Mouse (Mus musculus): Measurements from ENCODE around the gene Rpl5.
"Not testable (repeated sequence)": the region's sequence is repeated elsewhere in the genome, so short reads cannot be mapped to it uniquely, and the experiment has no call there.

Rpl5 gene

GRCm38 (mm10) chr5:107901014-107901615 lies 813 bp downstream of the Rpl5 start:
- no peak for DNase-seq (ENCODE audit: low spot score)

GRCm38 (mm10) chr5:107904325-107904724 lies 4.0 kb downstream of the Rpl5 start:
- DNase-seq (ENCODE audit: low spot score), result no peak

GRCm38 (mm10) chr5:107908514-107909110 lies 8.3 kb downstream of the Rpl5 start:
- DNase-seq (ENCODE audit: low spot score), result no peak

GRCm38 (mm10) chr5:107909668-107910067 lies 9.4 kb downstream of the Rpl5 start:
- DNase-seq (ENCODE audit: low spot score), result no peak

GRCm38 (mm10) chr5:107910084-107910616 lies 9.8 kb downstream of the Rpl5 start:
- DNase-seq (ENCODE audit: low spot score), result no peak

GRCm38 (mm10) chr5:107911012-107911411 lies 10.7 kb downstream of the Rpl5 start:
- DNase-seq (ENCODE audit: low spot score), result no peak

- no peak for DNase-seq (ENCODE audit: low spot score)
These were observed 15.0 kb downstream of the Rpl5 start for GRCm38 (mm10) chr5:107915280-107915679.

- no peak for DNase-seq (ENCODE audit: low spot score)
These were observed 21.3 kb downstream of the Rpl5 start for GRCm38 (mm10) chr5:107921400-107922252.

- DNase-seq (ENCODE audit: low spot score), result no peak
These were observed 22.5 kb downstream of the Rpl5 start for GRCm38 (mm10) chr5:107922836-107923235.

GRCm38 (mm10) chr5:107924564-107924963 lies 24.3 kb downstream of the Rpl5 start:
- no peak for DNase-seq (ENCODE audit: low spot score)

- DNase-seq (ENCODE audit: low spot score), result no peak
These were observed 26.4 kb downstream of the Rpl5 start for GRCm38 (mm10) chr5:107926550-107927249.

GRCm38 (mm10) chr5:107932556-107932955 lies 32.3 kb downstream of the Rpl5 start:
- DNase-seq (ENCODE audit: low spot score), result no peak

GRCm38 (mm10) chr5:107933202-107933974 lies 33.1 kb downstream of the Rpl5 start:
- no peak for DNase-seq (ENCODE audit: low spot score)

- DNase-seq (ENCODE audit: low spot score), result no peak
These were observed 34.7 kb downstream of the Rpl5 start for GRCm38 (mm10) chr5:107934770-107935543.

- DNase-seq (ENCODE audit: low spot score), result no peak
These were observed 36.5 kb downstream of the Rpl5 start for GRCm38 (mm10) chr5:107936625-107937389.

GRCm38 (mm10) chr5:107938483-107938882 lies 38.2 kb downstream of the Rpl5 start:
- DNase-seq (ENCODE audit: low spot score), result not testable (repeated sequence)

- no peak for DNase-seq (ENCODE audit: low spot score)
These were observed 38.6 kb downstream of the Rpl5 start for GRCm38 (mm10) chr5:107938886-107939285.

- peak; percentile 45 for DNase-seq (ENCODE audit: low spot score)
These were observed 39.4 kb downstream of the Rpl5 start for GRCm38 (mm10) chr5:107939701-107940100.

GRCm38 (mm10) chr5:107941222-107941621 lies 40.9 kb downstream of the Rpl5 start:
- DNase-seq (ENCODE audit: low spot score), result no peak

- no peak for DNase-seq (ENCODE audit: low spot score)
These were observed 42.6 kb downstream of the Rpl5 start for GRCm38 (mm10) chr5:107942941-107943340.
